Mouse (Mus musculus) heart, embryonic 12.5 days (tissue): ENCODE data around the gene Carhsp1. TPM values are rescaled to one million over a fixed set of nuclear protein-coding genes. Genes with fewer than 3 reads are reported as not detected.

Experiments used
- ATAC-seq: fragments of 200-750 bp; cut with Nextera tagmentation; 2 replicates; pipeline ENCODE4 v1.8.0; 2017; ENCODE audit warnings: moderate TSS enrichment, moderate library complexity; ENCODE audit not compliant: insufficient number of reproducible peaks, low FRiP score
- H3K27ac ChIP-seq: fragments of 300-500 bp; sonication (generic); 2 replicates; pipeline ENCODE4 v1.5.1; 2016; ENCODE audit warnings: mild to moderate bottlenecking, moderate library complexity; ENCODE audit not compliant: poor library complexity, severe bottlenecking
- H3K27me3 ChIP-seq: fragments of 300-500 bp; sonication (generic); replicated peaks from 2 replicates; pipeline ENCODE4 v1.6.1; 2016; ENCODE audit warnings: mild to moderate bottlenecking, moderate library complexity
- H3K36me3 ChIP-seq: fragments of 300-500 bp; sonication (generic); 2 replicates; pipeline ENCODE4 v1.6.1; 2016; ENCODE audit warnings: mild to moderate bottlenecking, moderate library complexity
- H3K4me1 ChIP-seq: fragments of 300-500 bp; sonication (generic); replicated peaks from 2 replicates; pipeline ENCODE4 v1.6.1; 2016; ENCODE audit warnings: mild to moderate bottlenecking
- H3K4me2 ChIP-seq: fragments of 300-500 bp; sonication (generic); 2 replicates; pipeline ENCODE4 v1.6.1; 2016; ENCODE audit warnings: mild to moderate bottlenecking, moderate library complexity
- H3K4me3 ChIP-seq: fragments of 300-500 bp; sonication (generic); 2 replicates; pipeline ENCODE4 v1.5.1; 2016; ENCODE audit warnings: mild to moderate bottlenecking
- H3K9ac ChIP-seq: fragments of 300-500 bp; sonication (generic); 2 replicates; pipeline ENCODE4 v1.6.1; 2016; ENCODE audit warnings: mild to moderate bottlenecking, moderate library complexity
- H3K9me3 ChIP-seq: fragments of 300-500 bp; sonication (generic); replicated peaks from 2 replicates; pipeline ENCODE4 v1.6.1; 2016; ENCODE audit warnings: mild to moderate bottlenecking, moderate library complexity
- WGBS: fragments of 180-500 bp; shearing (Covaris S2); methylation state at CpG from one replicate; pipeline ENCODE4 v1.1.7; 2016; 5-methylcytosine and 5-hydroxymethylcytosine counted together
- microRNA-seq: library from miRNA; unstranded; fragments of <30 nt; microRNA quantifications from one replicate; pipeline ENCODE4, GENCODE M21; 2017
- polyA plus RNA-seq: library from polyadenylated mRNA; unstranded; fragments of >200 nt; fragmentation: Nextera tagmentation; extraction: Ambion mirVana; gene quantifications from 2 replicates; pipeline ENCODE4 v1.2.1, GENCODE M21; 2016

Carhsp1 gene
- polyA plus RNA-seq, 1 experiment from 2014 or later = 95.8 TPM

- Histone ChIP-seq H3K9ac (no peak overlapping the region), H3K36me3 (peaks cover 36% of the 10 kb centered on the region), H3K4me2 (no peak overlapping the region), H3K4me1 (no peaks in the 10 kb centered on the region), H3K4me3 (no peak overlapping the region), H3K27ac (no peak overlapping the region), H3K27me3 (no peaks in the 10 kb centered on the region), H3K9me3 (no peaks in the 10 kb centered on the region)
- no peak for ATAC-seq
- 68% methylated on average over 3 of the region's 3 CpGs for WGBS
Observed at GRCm38 (mm10) chr16:8610397-8610796, 61.6 kb downstream of the Carhsp1 start.

Small RNA genes within 50 kb of the gene (microRNA-seq; reads per million reads assigned to microRNA genes)
- not detected for gene Gm22137

Other genes with a start within 250 kb of the Carhsp1 start
- not detected in 2 replicates for gene Tmem114, start 247.0 kb downstream of the Carhsp1 start, polyA plus RNA-seq
- 35.2 and 35.6 TPM in 2 replicates for gene Mettl22, start 201.4 kb downstream of the Carhsp1 start, polyA plus RNA-seq
- gene Abat, start 158.7 kb downstream of the Carhsp1 start, polyA plus RNA-seq = 50.7 and 54.9 TPM in 2 replicates
- 43.1 and 43.3 TPM in 2 replicates for gene Pmm2, start 34.5 kb downstream of the Carhsp1 start, polyA plus RNA-seq
- 16.9 TPM in 2 replicates for gene Tmem186, start 34.4 kb downstream of the Carhsp1 start, polyA plus RNA-seq
- gene Gm5767, start 8.6 kb upstream of the Carhsp1 start, polyA plus RNA-seq = not detected in 2 replicates
- 17.1 and 21.1 TPM in 2 replicates for gene Usp7, start 120.2 kb upstream of the Carhsp1 start, polyA plus RNA-seq
- gene 1810013L24Rik, start 157.9 kb upstream of the Carhsp1 start, polyA plus RNA-seq = 24.1 and 25.9 TPM in 2 replicates